Mouse (Mus musculus): ENCODE results near the gene Olfr424. TPM values are rescaled to one million over a fixed set of nuclear protein-coding genes. Genes with fewer than 3 reads are reported as not detected.

Olfr424 gene
- polyA plus RNA-seq, 1 experiment from 2014 or later, result not detected

DNA sequence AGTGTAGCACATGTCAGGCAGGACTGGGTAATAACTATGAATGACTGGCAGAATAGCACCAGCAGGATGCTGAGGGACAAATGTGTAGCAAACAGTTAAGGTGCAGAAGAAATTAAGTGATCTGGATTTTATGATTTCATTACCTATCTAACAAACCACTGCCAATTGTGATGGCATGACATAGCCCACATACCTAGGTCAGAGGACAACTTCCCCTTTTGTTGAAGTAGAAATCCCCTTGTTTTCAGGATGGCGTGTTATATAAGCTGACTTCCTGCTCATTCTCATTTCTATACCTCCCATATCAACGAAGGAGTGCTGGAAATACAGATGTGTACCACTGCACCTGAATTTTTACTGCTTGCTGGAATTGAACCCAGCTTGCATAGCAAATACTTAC, 10.1 kb downstream of the Olfr424 start:
- no peaks in the 10 kb centered on the region for H3K27me3 ChIP-seq (ENCODE audit: insufficient read depth, low read length)
- no peak overlapping the region for H3K4me3 ChIP-seq (ENCODE audit: low read depth, low read length)
- H3K27ac ChIP-seq (ENCODE audit: low read depth), result no peak overlapping the region
- no peaks in the 10 kb centered on the region for H3K36me3 ChIP-seq (replicated peaks; ENCODE audit: insufficient read depth, low read length)
- TF ChIP-seq CTCF (IDR thresholded peaks at IDR 0.05; ENCODE audit: low read depth) (no peak), EP300 (IDR thresholded peaks at IDR 0.05; ENCODE audit: low read depth) (no peak)
- H3K4me2 ChIP-seq (ENCODE audit: low read depth, low read length), result no peak overlapping the region
- WGBS (ENCODE audit: insufficient replicate concordance), result 19% methylated on average over 2 of the region's 2 CpGs
- ATAC-seq, result no peak
- no peaks in the 10 kb centered on the region for H3K4me1 ChIP-seq (ENCODE audit: insufficient read depth)
- H3K9ac ChIP-seq (replicated peaks), result no peak overlapping the region
- DNase-seq, result no peak
- H3K9me3 ChIP-seq (ENCODE audit: low read length), result no peaks in the 10 kb centered on the region

GRCm38 (mm10) chr1:174146696-174147095, 15.4 kb downstream of the Olfr424 start:
- H3K36me3 ChIP-seq (replicated peaks; ENCODE audit: insufficient read depth, low read length), result no peaks in the 10 kb centered on the region
- TF ChIP-seq CTCF (IDR thresholded peaks at IDR 0.05; ENCODE audit: low read depth) (no peak), EP300 (IDR thresholded peaks at IDR 0.05; ENCODE audit: low read depth) (no peak)
- H3K4me3 ChIP-seq (ENCODE audit: low read depth, low read length), result no peak overlapping the region
- H3K4me1 ChIP-seq (ENCODE audit: insufficient read depth), result no peaks in the 10 kb centered on the region
- H3K9me3 ChIP-seq (ENCODE audit: low read length), result no peaks in the 10 kb centered on the region
- H3K9ac ChIP-seq (replicated peaks), result no peak overlapping the region
- H3K27me3 ChIP-seq (ENCODE audit: insufficient read depth, low read length), result no peaks in the 10 kb centered on the region
- DNase-seq (no peak), ATAC-seq (no peak)
- H3K27ac ChIP-seq (ENCODE audit: low read depth), result no peak overlapping the region
- 93% methylated on average over 1 of the region's 1 CpGs for WGBS (ENCODE audit: insufficient replicate concordance)
- H3K4me2 ChIP-seq (ENCODE audit: low read depth, low read length), result no peak overlapping the region

- DNase-seq (no peak), ATAC-seq (no peak)
- Histone ChIP-seq H3K4me1 (ENCODE audit: insufficient read depth) (no peaks in the 10 kb centered on the region), H3K4me2 (ENCODE audit: low read depth, low read length) (no peak overlapping the region), H3K9ac (replicated peaks) (no peak overlapping the region), H3K27me3 (ENCODE audit: insufficient read depth, low read length) (no peaks in the 10 kb centered on the region), H3K27ac (ENCODE audit: low read depth) (no peak overlapping the region), H3K4me3 (ENCODE audit: low read depth, low read length) (no peak overlapping the region), H3K9me3 (ENCODE audit: low read length) (no peaks in the 10 kb centered on the region), H3K36me3 (replicated peaks; ENCODE audit: insufficient read depth, low read length) (no peaks in the 10 kb centered on the region)
- TF ChIP-seq EP300 (IDR thresholded peaks at IDR 0.05; ENCODE audit: low read depth) (no peak), CTCF (IDR thresholded peaks at IDR 0.05; ENCODE audit: low read depth) (no peak)
- WGBS (ENCODE audit: insufficient replicate concordance), result 84% methylated on average over 2 of the region's 2 CpGs
These were observed 18.0 kb downstream of the Olfr424 start for GRCm38 (mm10) chr1:174149289-174149688.

DNA sequence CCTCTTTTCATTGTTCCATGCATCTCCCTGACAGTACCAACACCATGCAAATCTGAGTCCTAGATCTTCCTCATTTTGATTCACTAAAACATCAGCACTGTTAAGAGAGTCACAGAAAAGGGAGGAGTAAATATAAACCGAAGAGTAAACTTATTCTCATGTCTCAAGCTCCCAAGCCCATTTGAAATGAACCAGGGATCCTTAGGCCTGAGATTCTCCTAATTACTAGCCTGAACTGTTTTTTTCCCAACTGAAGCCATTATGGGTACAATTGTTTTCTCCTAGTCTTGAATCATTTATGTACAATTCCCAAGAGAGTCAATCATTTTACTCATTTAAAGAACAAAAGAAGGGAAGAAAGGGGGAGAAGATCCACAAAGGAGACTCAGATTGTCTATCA, 24.0 kb downstream of the Olfr424 start, which contains the start of gene Olfr420:
Olfr420 (plus strand) TSS at position 301 of the 400 bp plus-strand sequence.
- Histone ChIP-seq H3K27me3 (ENCODE audit: insufficient read depth, low read length) (no peaks in the 10 kb centered on the region), H3K4me1 (ENCODE audit: insufficient read depth) (no peaks in the 10 kb centered on the region), H3K9ac (replicated peaks) (no peak within 1 kb of the TSS), H3K36me3 (replicated peaks; ENCODE audit: insufficient read depth, low read length) (no peaks in the 10 kb centered on the region), H3K4me3 (ENCODE audit: low read depth, low read length) (no peak within 1 kb of the TSS), H3K27ac (ENCODE audit: low read depth) (no peak within 1 kb of the TSS), H3K4me2 (ENCODE audit: low read depth, low read length) (no peak within 1 kb of the TSS), H3K9me3 (ENCODE audit: low read length) (no peaks in the 10 kb centered on the region)
- DNase-seq, result no peak
- WGBS (ENCODE audit: insufficient replicate concordance), result 79% methylated on average over 1 of the region's 1 CpGs
- TF ChIP-seq CTCF (IDR thresholded peaks at IDR 0.05; ENCODE audit: low read depth), result no peak
- no peak for TF ChIP-seq EP300 (IDR thresholded peaks at IDR 0.05; ENCODE audit: low read depth)
- ATAC-seq, result no peak

DNA sequence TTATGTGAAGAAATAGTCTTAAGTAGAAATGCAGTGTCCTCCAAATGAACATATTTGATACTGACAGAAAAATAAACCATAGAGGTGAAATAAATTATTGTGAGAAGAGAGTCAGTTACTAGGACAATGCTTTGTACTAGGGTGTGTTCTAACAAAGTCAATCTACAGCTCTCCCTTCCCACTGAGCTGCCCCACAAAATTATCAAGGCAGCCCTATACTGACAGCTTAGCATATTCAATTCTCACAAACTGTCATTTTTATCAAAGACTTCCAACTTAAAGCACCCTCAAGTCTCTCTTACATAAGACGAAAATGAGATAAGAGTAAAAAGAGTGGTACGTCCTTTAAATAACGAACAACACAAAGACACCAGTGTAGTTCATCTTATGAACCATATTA, 26.3 kb downstream of the Olfr424 start:
- H3K9me3 ChIP-seq (ENCODE audit: low read length), result no peaks in the 10 kb centered on the region
- ATAC-seq, result no peak

DNA sequence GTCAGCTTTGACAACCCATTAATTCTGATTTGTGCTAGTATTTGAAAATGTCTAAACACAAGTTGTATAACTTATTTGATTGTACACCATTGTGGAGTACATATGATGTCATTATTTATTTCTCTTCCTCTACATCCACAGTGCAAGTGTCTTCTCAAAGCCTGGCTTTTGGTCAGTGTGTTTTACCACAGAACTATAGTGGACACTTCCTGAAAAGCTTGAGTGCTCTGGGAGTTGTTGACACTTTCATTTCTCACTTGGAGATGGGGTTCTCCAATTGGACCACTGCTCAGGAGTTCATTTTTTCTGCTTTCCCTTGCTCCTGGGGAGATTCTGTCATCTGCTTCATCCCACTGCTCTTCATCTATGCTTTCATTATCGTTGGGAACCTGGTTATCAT, 27.2 kb downstream of the Olfr424 start:
- H3K9me3 ChIP-seq (ENCODE audit: low read length), result no peaks in the 10 kb centered on the region
- no peak for ATAC-seq
- no peaks in the 10 kb centered on the region for H3K4me1 ChIP-seq (ENCODE audit: insufficient read depth)
- no peak overlapping the region for H3K27ac ChIP-seq (ENCODE audit: low read depth)
- no peaks in the 10 kb centered on the region for H3K27me3 ChIP-seq (ENCODE audit: insufficient read depth, low read length)
- no peak for TF ChIP-seq EP300 (IDR thresholded peaks at IDR 0.05; ENCODE audit: low read depth)
- no peak for TF ChIP-seq CTCF (IDR thresholded peaks at IDR 0.05; ENCODE audit: low read depth)
- DNase-seq, result no peak
- 53% methylated on average over 1 of the region's 1 CpGs for WGBS (ENCODE audit: insufficient replicate concordance)
- H3K4me2 ChIP-seq (ENCODE audit: low read depth, low read length), result no peak overlapping the region
- H3K36me3 ChIP-seq (replicated peaks; ENCODE audit: insufficient read depth, low read length), result no peaks in the 10 kb centered on the region
- no peak overlapping the region for H3K4me3 ChIP-seq (ENCODE audit: low read depth, low read length)
- H3K9ac ChIP-seq (replicated peaks), result no peak overlapping the region

More for the DNA sequence above, 26.3 kb downstream of the Olfr424 start:
- no peak overlapping the region for H3K27ac ChIP-seq (ENCODE audit: low read depth)
- no peak for TF ChIP-seq EP300 (IDR thresholded peaks at IDR 0.05; ENCODE audit: low read depth)
- TF ChIP-seq CTCF (IDR thresholded peaks at IDR 0.05; ENCODE audit: low read depth), result no peak
- H3K9ac ChIP-seq (replicated peaks), result no peak overlapping the region
- H3K4me3 ChIP-seq (ENCODE audit: low read depth, low read length), result no peak overlapping the region
- H3K36me3 ChIP-seq (replicated peaks; ENCODE audit: insufficient read depth, low read length), result no peaks in the 10 kb centered on the region
- WGBS (ENCODE audit: insufficient replicate concordance), result 55% methylated on average over 3 of the region's 3 CpGs
- no peaks in the 10 kb centered on the region for H3K27me3 ChIP-seq (ENCODE audit: insufficient read depth, low read length)
- no peak for DNase-seq
- no peak overlapping the region for H3K4me2 ChIP-seq (ENCODE audit: low read depth, low read length)
- H3K4me1 ChIP-seq (ENCODE audit: insufficient read depth), result no peaks in the 10 kb centered on the region

DNA sequence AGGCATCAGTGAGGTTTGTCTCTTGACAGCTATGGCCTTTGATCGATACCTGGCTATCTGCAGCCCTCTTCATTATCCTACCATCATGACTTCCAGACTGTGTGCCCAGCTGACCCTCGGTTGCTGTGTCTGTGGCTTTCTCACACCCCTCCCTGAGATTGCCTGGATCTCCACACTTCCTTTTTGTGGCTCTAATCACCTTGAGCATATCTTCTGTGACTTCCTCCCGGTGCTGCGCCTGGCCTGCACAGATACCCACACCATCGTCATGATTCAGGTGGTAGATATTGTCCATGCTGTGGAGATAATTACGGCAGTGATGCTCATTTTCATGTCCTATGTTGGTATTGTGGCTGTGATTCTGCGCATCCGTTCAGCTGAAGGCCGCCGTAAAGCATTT, 27.8 kb downstream of the Olfr424 start:
- ATAC-seq, result peak; percentile 17; the same call in 1 of the 2 replicates
- no peak for TF ChIP-seq CTCF (IDR thresholded peaks at IDR 0.05; ENCODE audit: low read depth)
- peak; percentile 59 for TF ChIP-seq EP300 (IDR thresholded peaks at IDR 0.05; ENCODE audit: low read depth)
- Histone ChIP-seq H3K4me3 (ENCODE audit: low read depth, low read length) (no peak overlapping the region), H3K9ac (replicated peaks) (no peak overlapping the region), H3K4me1 (ENCODE audit: insufficient read depth) (no peaks in the 10 kb centered on the region), H3K9me3 (ENCODE audit: low read length) (no peaks in the 10 kb centered on the region), H3K27me3 (ENCODE audit: insufficient read depth, low read length) (no peaks in the 10 kb centered on the region), H3K36me3 (replicated peaks; ENCODE audit: insufficient read depth, low read length) (no peaks in the 10 kb centered on the region), H3K4me2 (ENCODE audit: low read depth, low read length) (no peak overlapping the region), H3K27ac (ENCODE audit: low read depth) (no peak overlapping the region)
- no peak for DNase-seq
- 50% methylated on average over 10 of the region's 10 CpGs for WGBS (ENCODE audit: insufficient replicate concordance)

All from liver, postnatal 0 days (tissue).